ENCODE assay signal across 7 mouse cellular contexts in the genomic region with DNA sequence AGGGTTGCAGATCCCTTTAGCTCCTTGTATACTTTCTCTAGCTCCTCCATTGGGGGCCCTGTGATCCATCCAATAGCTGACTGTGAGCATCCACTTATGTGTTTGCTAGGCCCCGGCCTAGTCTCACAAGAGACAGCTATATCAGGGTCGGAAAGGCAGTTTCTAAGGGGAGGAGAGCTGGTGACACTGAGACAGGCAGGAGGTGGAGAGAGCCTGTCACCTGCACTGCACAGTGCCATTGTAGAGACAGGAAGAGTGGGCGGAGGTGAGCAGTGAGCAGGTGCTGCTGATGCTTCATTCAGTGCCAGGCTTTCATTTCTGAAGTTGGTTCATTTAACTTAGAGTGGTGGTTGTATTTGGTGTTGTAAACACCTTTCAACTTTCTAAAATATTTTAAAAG.
DNase-seq lines count a peak whose midpoint lies in the region.
"Not testable (repeated sequence)": the region's sequence is repeated elsewhere in the genome, so short reads cannot be mapped to it uniquely, and the experiment has no call there.

No protein-coding gene starts in this region.

- H3K36me3 ChIP-seq in splenic B cell, adult 2 months (ENCODE audit: control insufficient read depth, insufficient read depth, low read length, poor library complexity, severe bottlenecking) = not testable (repeated sequence)

- DNase-seq in A20 (ENCODE audit: low read depth, low spot score) = peak; percentile 59
- peak; percentile 56 for DNase-seq in T-cell, adult 2 months (ENCODE audit: low spot score)
- DNase-seq in induced T-regulatory cell, adult 2 months (ENCODE audit: low read depth) = peak; percentile 72
- DNase-seq in naive thymus-derived CD4-positive, alpha-beta T cell, adult 2 months (ENCODE audit: low read depth) = peak; percentile 57
- DNase-seq in splenic B cell, adult 2 months (ENCODE audit: low read depth, low spot score) = peak; percentile 42
- peak; percentile 23 to 25 for DNase-seq in thymus, postnatal 10 days (ENCODE audit: low spot score in 2 of 2)
- DNase-seq in thymus, postnatal 4 days = peak; percentile 54

- not testable (repeated sequence) for H3K27me3 ChIP-seq in splenic B cell, adult 2 months (ENCODE audit: control insufficient read depth, insufficient read depth, low read length, poor library complexity, severe bottlenecking)

Comparison
In these comparisons a context has a peak if more than half of its experiments do, and no peak if none do; other contexts are left out.
1. Peak in every context shown above with its lines: DNase-seq.